ENCODE assay signal across 10 mouse cellular contexts in genomic region chr7:65650662-65651061, GRCm38 (mm10).
"Had no signal": no experiment of that assay in that cellular context is flagged by ENCODE, and none has a peak within 500 bp of the region (broad histone marks: within the 10 kb centered on the region; RNA-seq: fewer than 3 reads in every experiment).

No protein-coding gene starts in this region.

- DNase-seq: lung, adult 18-20 months; lung, embryonic 14.5 days; lung, postnatal 10 days; lung, postnatal 4 days; midbrain, embryonic 14.5 days; right cerebral cortex, postnatal 14 days; thymus, adult 2 months; thymus, postnatal 25 days; thymus, postnatal 4 days had no signal

- ATAC-seq: midbrain, embryonic 16.5 days had no signal
